Mouse (Mus musculus) myocyte (in vitro differentiated cells): Measurements from ENCODE around the gene Fermt2. TPM values are rescaled to one million over a fixed set of nuclear protein-coding genes. Genes with fewer than 3 reads are reported as not detected.

Experiments used
- H3K27me3 ChIP-seq: one replicate; pipeline ENCODE4 v1.6.1; 2011; ENCODE audit not compliant: control insufficient read depth, insufficient read depth, insufficient read length
- H3K36me3 ChIP-seq: one replicate; pipeline ENCODE4 v1.6.1; 2011; ENCODE audit not compliant: control insufficient read depth, insufficient read depth
- H3K4me2 ChIP-seq: one replicate; pipeline ENCODE4 v1.6.1; 2011; ENCODE audit warnings: low read depth, control low read depth
- H3K4me3 ChIP-seq: one replicate; pipeline ENCODE4 v1.5.1; 2011; ENCODE audit warnings: mild to moderate bottlenecking, control low read depth, moderate library complexity
- H3K79me2 ChIP-seq: one replicate; pipeline ENCODE4 v1.6.1; 2011; ENCODE audit not compliant: control insufficient read depth, insufficient read depth
- H3ac ChIP-seq: one replicate; pipeline ENCODE4 v1.6.1; 2011; ENCODE audit not compliant: control insufficient read depth, insufficient read length
- CEBPB ChIP-seq: IDR thresholded peaks from 2 replicates; pipeline ENCODE4 v1.6.1; 2011; ENCODE audit warnings: mild to moderate bottlenecking, moderate library complexity; ENCODE audit not compliant: poor library complexity, insufficient read depth, severe bottlenecking
- E2F4 ChIP-seq: IDR thresholded peaks from one replicate; pipeline ENCODE4 v1.6.1; 2011; ENCODE audit warnings: mild to moderate bottlenecking, control low read depth, moderate library complexity; ENCODE audit not compliant: insufficient read depth
- MAX ChIP-seq: IDR thresholded peaks from one replicate; pipeline ENCODE4 v1.6.1; 2011; ENCODE audit warnings: low read depth, mild to moderate bottlenecking, control low read depth
- MYOD1 ChIP-seq, 3 experiments: IDR thresholded peaks; one replicate each; pipeline ENCODE4 v1.6.1; 2011; ENCODE audit warnings: control low read depth in 2 of 3, low read depth in 2 of 3, mild to moderate bottlenecking in 2 of 3, moderate library complexity in 1 of 3; ENCODE audit not compliant: insufficient read length in 2 of 3, control insufficient read depth in 1 of 3
- MYOG ChIP-seq, 3 experiments: IDR thresholded peaks; one replicate each; pipeline ENCODE4 v1.6.1; 2011; ENCODE audit warnings: control low read depth in 2 of 3, low read depth in 2 of 3, mild to moderate bottlenecking in 2 of 3; ENCODE audit not compliant: insufficient read length in 2 of 3, control insufficient read depth in 1 of 3, insufficient read depth in 1 of 3
- POLR2A ChIP-seq: IDR thresholded peaks from one replicate; pipeline ENCODE4 v1.6.1; 2011; ENCODE audit warnings: low read depth, mild to moderate bottlenecking, control low read depth, moderate library complexity; ENCODE audit not compliant: insufficient read length
- POLR2AphosphoS2 ChIP-seq: IDR thresholded peaks from one replicate; pipeline ENCODE4 v1.6.1; 2011; ENCODE audit warnings: low read depth, control low read depth; ENCODE audit not compliant: insufficient read length
- REST ChIP-seq: IDR thresholded peaks from one replicate; pipeline ENCODE4 v1.6.1; 2011; ENCODE audit warnings: mild to moderate bottlenecking, control low read depth, moderate library complexity; ENCODE audit not compliant: insufficient read depth, insufficient read length
- SRF ChIP-seq: IDR thresholded peaks from one replicate; pipeline ENCODE4 v1.6.1; 2011; ENCODE audit warnings: low read depth; ENCODE audit not compliant: control insufficient read depth, insufficient read length
- TCF12 ChIP-seq: IDR thresholded peaks from one replicate; pipeline ENCODE4 v1.6.1; 2011; ENCODE audit warnings: mild to moderate bottlenecking, control low read depth; ENCODE audit not compliant: poor library complexity, insufficient read depth, severe bottlenecking
- TCF3 ChIP-seq: IDR thresholded peaks from one replicate; pipeline ENCODE4 v1.6.1; 2011; ENCODE audit warnings: low read depth, control low read depth; ENCODE audit not compliant: insufficient read length
- USF1 ChIP-seq: IDR thresholded peaks from one replicate; pipeline ENCODE4 v1.6.1; 2011; ENCODE audit warnings: low read depth, mild to moderate bottlenecking, control low read depth, moderate library complexity
- polyA plus RNA-seq: library from polyadenylated mRNA; unstranded; fragments of >200 nt; fragmentation: generic; extraction: Trizol; gene quantifications from one replicate; pipeline ENCODE4 v1.2.1, GENCODE M21; 2012; ENCODE audit warnings: missing spikeins

The Fermt2 gene
- polyA plus RNA-seq, 1 experiment = 37.9 TPM

GRCm38 (mm10) chr14:45551121-45551768, 21.3 kb upstream of the Fermt2 start:
- Histone ChIP-seq H3ac (no peak overlapping the region), H3K4me2 (no peak overlapping the region), H3K79me2 (no peaks in the 10 kb centered on the region), H3K36me3 (no peaks in the 10 kb centered on the region), H3K4me3 (no peak overlapping the region), H3K27me3 (no peaks in the 10 kb centered on the region)
- no peak for TF ChIP-seq E2F4

GRCm38 (mm10) chr14:45550010-45550647, 20.2 kb upstream of the Fermt2 start:
- H3K4me2 ChIP-seq = no peak overlapping the region
- H3K36me3 ChIP-seq = no peaks in the 10 kb centered on the region
- no peak overlapping the region for H3ac ChIP-seq
- no peaks in the 10 kb centered on the region for H3K27me3 ChIP-seq
- no peak overlapping the region for H3K4me3 ChIP-seq
- no peaks in the 10 kb centered on the region for H3K79me2 ChIP-seq
- TF ChIP-seq SRF (no peak), MYOD1 (IDR thresholded peaks at IDR 0.05; ENCODE audit: control insufficient read depth in 1 of 3, insufficient read length in 2 of 3, low read depth in 2 of 3) (no peak), E2F4 (no peak), POLR2AphosphoS2 (no peak), USF1 (no peak), POLR2A (no peak), REST (no peak), MAX (no peak), MYOG (IDR thresholded peaks at IDR 0.05; ENCODE audit: control insufficient read depth in 1 of 3, insufficient read depth in 1 of 3, insufficient read length in 2 of 3, low read depth in 2 of 3) (no peak), CEBPB (no peak), TCF12 (no peak), TCF3 (no peak)

GRCm38 (mm10) chr14:45548118-45548517, 18.2 kb upstream of the Fermt2 start:
- no peak overlapping the region for H3ac ChIP-seq
- no peak overlapping the region for H3K4me3 ChIP-seq
- no peak for TF ChIP-seq E2F4
- H3K36me3 ChIP-seq = no peaks in the 10 kb centered on the region
- H3K4me2 ChIP-seq = no peak overlapping the region
- no peaks in the 10 kb centered on the region for H3K79me2 ChIP-seq
- H3K27me3 ChIP-seq = no peaks in the 10 kb centered on the region

- Histone ChIP-seq H3K36me3 (no peaks in the 10 kb centered on the region), H3K4me2 (no peak overlapping the region), H3K79me2 (no peaks in the 10 kb centered on the region), H3ac (no peak overlapping the region), H3K4me3 (no peak overlapping the region), H3K27me3 (no peaks in the 10 kb centered on the region)
- no peak for TF ChIP-seq CEBPB
- no peak for TF ChIP-seq USF1
- no peak for TF ChIP-seq REST
- no peak for TF ChIP-seq SRF
- no peak for TF ChIP-seq TCF3
- no peak for TF ChIP-seq MAX
- TF ChIP-seq POLR2AphosphoS2 = no peak
- TF ChIP-seq MYOG (IDR thresholded peaks at IDR 0.05; ENCODE audit: control insufficient read depth in 1 of 3, insufficient read depth in 1 of 3, insufficient read length in 2 of 3, low read depth in 2 of 3) = no peak
- no peak for TF ChIP-seq E2F4
- TF ChIP-seq MYOD1 (IDR thresholded peaks at IDR 0.05; ENCODE audit: control insufficient read depth in 1 of 3, insufficient read length in 2 of 3, low read depth in 2 of 3) = no peak
- TF ChIP-seq TCF12 = no peak
- no peak for TF ChIP-seq POLR2A
Measured at GRCm38 (mm10) chr14:45544905-45545304, 15.0 kb upstream of the Fermt2 start.

GRCm38 (mm10) chr14:45544026-45544425, 14.1 kb upstream of the Fermt2 start:
- H3K4me2 ChIP-seq = no peak overlapping the region
- H3K27me3 ChIP-seq = no peaks in the 10 kb centered on the region
- no peak overlapping the region for H3ac ChIP-seq
- no peak for TF ChIP-seq SRF
- TF ChIP-seq TCF3 = no peak
- TF ChIP-seq MYOD1 (IDR thresholded peaks at IDR 0.05; ENCODE audit: control insufficient read depth in 1 of 3, insufficient read length in 2 of 3, low read depth in 2 of 3) = no peak
- no peak for TF ChIP-seq MAX
- TF ChIP-seq CEBPB = no peak
- TF ChIP-seq REST = no peak
- TF ChIP-seq POLR2A = no peak
- no peak for TF ChIP-seq USF1
- no peak for TF ChIP-seq POLR2AphosphoS2
- no peak for TF ChIP-seq E2F4
- no peak for TF ChIP-seq MYOG (IDR thresholded peaks at IDR 0.05; ENCODE audit: control insufficient read depth in 1 of 3, insufficient read depth in 1 of 3, insufficient read length in 2 of 3, low read depth in 2 of 3)
- no peak for TF ChIP-seq TCF12
- no peaks in the 10 kb centered on the region for H3K79me2 ChIP-seq
- H3K4me3 ChIP-seq = no peak overlapping the region
- no peaks in the 10 kb centered on the region for H3K36me3 ChIP-seq
